Mouse (Mus musculus) CD8-positive naive resting alpha-beta T cell, adult 57 days (primary cell): ENCODE data around the gene Ctdspl2. TPM values are rescaled to one million over a fixed set of nuclear protein-coding genes. Genes with fewer than 3 reads are reported as not detected.

Experiments used
- total RNA-seq: library from RNA; stranded (reverse); gene quantifications from one replicate; pipeline ENCODE4 v1.2.4, GENCODE M21; 2023

The Ctdspl2 gene
- total RNA-seq: 43.9 TPM

DNA sequence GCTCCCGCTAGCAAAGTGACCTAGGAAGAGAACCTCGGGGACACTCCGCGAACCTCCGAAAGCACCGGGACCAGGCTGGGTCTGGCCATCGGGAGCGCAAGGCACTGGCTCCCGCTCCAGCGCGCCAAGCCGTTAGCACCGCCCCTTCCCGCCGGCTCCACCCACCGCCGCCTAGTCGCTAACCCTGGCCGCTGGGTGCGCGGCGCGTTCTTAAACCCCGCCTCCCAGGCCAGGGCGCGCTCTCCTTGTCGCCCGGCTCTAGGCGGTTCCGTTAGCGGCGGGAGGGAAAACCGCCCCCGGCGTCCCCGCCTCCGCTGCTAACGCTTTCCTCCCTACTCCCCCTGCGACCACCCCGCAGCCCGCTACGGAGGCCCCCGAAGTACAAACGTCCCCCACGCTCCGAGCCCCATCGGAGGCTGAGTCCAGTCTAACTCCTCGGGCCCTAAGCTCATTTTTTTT is at the start of gene Ctdspl2, which contains the start of gene Mageb3:
Gene Ctdspl2, plus strand, starts transcription at position 237 of the 459 bp plus-strand sequence.
Gene Mageb3, minus strand, starts transcription at position 328 of the 459 bp plus-strand sequence.

DNA sequence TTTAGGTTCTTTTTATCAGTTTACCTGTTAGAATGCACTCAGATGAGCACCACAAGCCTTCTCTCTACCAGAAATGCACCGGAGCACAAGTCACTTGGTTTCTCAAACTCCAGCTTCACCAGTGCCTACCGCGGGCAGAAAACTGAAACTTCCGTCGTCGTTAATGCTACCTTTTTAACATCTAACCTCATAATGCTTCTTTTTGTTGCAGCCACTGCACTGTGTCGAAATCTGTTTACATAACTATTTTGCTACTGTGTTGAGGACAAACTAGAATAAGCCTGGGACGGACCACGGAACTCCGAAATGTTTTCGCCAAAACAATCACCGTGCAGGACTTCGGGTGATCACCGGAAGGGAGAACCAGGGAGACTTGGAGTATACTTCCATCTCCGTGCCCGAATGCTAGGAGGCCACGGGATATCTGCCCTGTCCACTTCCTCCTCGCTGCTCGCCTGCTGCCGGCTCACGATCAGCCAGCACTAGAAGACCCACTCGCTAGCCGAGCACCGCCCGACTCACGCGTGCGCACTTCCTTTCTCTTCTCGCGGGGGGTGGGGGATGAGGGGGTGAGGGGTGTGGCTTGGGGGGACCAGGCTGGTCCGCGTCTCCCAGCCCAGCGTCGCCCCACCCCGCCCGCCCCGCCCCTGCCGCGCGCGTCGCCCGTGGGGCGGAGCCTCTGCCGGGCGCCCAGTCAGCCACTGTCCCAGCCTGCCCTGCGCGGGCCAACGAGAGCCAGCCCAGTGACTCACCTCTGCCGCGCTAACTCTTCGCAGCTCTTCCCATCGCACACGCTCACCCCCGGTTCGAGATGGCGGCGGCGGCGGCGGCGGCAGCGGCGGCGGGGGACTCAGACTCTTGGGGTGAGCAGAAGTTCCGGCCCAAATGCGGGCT is 72.3 kb downstream of the Ctdspl2 start, which contains the start of gene Eif3j1:
Gene Eif3j1, plus strand, starts transcription at position 685 of the 894 bp plus-strand sequence.

Other genes with a start within 250 kb of the Ctdspl2 start
- gene Frmd5, start 148.9 kb upstream of the Ctdspl2 start, total RNA-seq: not detected
- gene Casc4, start 89.0 kb upstream of the Ctdspl2 start, total RNA-seq: 18.1 TPM
- gene Mageb3, start 91 bp downstream of the Ctdspl2 start, total RNA-seq: not detected
- gene Eif3j1, start 72.5 kb downstream of the Ctdspl2 start, total RNA-seq: 44.6 TPM
- gene Spg11, start 162.4 kb downstream of the Ctdspl2 start, total RNA-seq: 27.0 TPM
- 2,769 TPM for gene B2m, start 191.7 kb downstream of the Ctdspl2 start, total RNA-seq
- gene Trim69, start 204.7 kb downstream of the Ctdspl2 start, total RNA-seq: 1.3 TPM
- gene Patl2, start 230.2 kb downstream of the Ctdspl2 start, total RNA-seq: not detected
- gene Terb2, start 230.3 kb downstream of the Ctdspl2 start, total RNA-seq: not detected